Mouse (Mus musculus) stomach, postnatal 0 days (tissue): ENCODE results near the gene Fbxl13.

Experiments
- CTCF ChIP-seq: IDR thresholded peaks from 2 replicates; pipeline ENCODE4 v1.5.1; 2016; ENCODE audit warnings: antibody characterized with exemption, low read depth, mild to moderate bottlenecking, moderate library complexity
- EP300 ChIP-seq: optimal IDR thresholded peaks from 2 replicates; pipeline ENCODE3; 2016; ENCODE audit warnings: antibody characterized with exemption

GRCm38 (mm10) chr5:21487716-21488115 is 157.7 kb downstream of the Fbxl13 start:
- no peak for TF ChIP-seq EP300
- no peak for TF ChIP-seq CTCF
